Comparison of ENCODE assay signal across 18 mouse cellular contexts in genomic region chr15:28405136-28405535, GRCm38 (mm10).
"Had no signal": no experiment of that assay in that cellular context is flagged by ENCODE, and none has a peak within 500 bp of the region (broad histone marks: within the 10 kb centered on the region; RNA-seq: fewer than 3 reads in every experiment).

No protein-coding gene starts in this region.

- H3K27me3 ChIP-seq: limb, embryonic 13.5 days; midbrain, embryonic 13.5 days had no signal

- H3K9me3 ChIP-seq: limb, embryonic 13.5 days; midbrain, embryonic 13.5 days had no signal

- DNase-seq: kidney, adult 18-20 months; kidney, adult 9 months; kidney, postnatal 25 days; left cerebral cortex, postnatal 4 days; lung, adult 2 months; right cerebral cortex, adult 18-20 months; right cerebral cortex, postnatal 25 days; thymus, adult 2 months; thymus, postnatal 14 days; thymus, postnatal 4 days had no signal

- H3K27ac ChIP-seq: limb, embryonic 13.5 days; liver, embryonic 14.5 days; macrophage; midbrain, embryonic 13.5 days; stomach, postnatal 0 days had no signal

- H3K9ac ChIP-seq: limb, embryonic 13.5 days; liver, embryonic 14.5 days; midbrain, embryonic 13.5 days had no signal

- H3K4me2 ChIP-seq: limb, embryonic 13.5 days; liver, embryonic 11.5 days; midbrain, embryonic 13.5 days had no signal

- H3K4me1 ChIP-seq: midbrain, embryonic 13.5 days had no signal

- H3K4me3 ChIP-seq: limb, embryonic 13.5 days; midbrain, embryonic 13.5 days had no signal

- ATAC-seq: lung, postnatal 0 days; midbrain, embryonic 13.5 days; midbrain, embryonic 16.5 days had no signal

- H3K36me3 ChIP-seq: limb, embryonic 13.5 days; midbrain, embryonic 13.5 days had no signal
